Mouse (Mus musculus) 3134 (cell line): ENCODE results near the gene Nploc4.

Source experiments
- DNase-seq: peaks from one replicate; pipeline ENCODE4 v3.0.0-alpha.2; 2011; ENCODE audit warnings: low spot score; ENCODE audit not compliant: insufficient read length; ENCODE audit errors: extremely low read depth

The Nploc4 gene

DNA sequence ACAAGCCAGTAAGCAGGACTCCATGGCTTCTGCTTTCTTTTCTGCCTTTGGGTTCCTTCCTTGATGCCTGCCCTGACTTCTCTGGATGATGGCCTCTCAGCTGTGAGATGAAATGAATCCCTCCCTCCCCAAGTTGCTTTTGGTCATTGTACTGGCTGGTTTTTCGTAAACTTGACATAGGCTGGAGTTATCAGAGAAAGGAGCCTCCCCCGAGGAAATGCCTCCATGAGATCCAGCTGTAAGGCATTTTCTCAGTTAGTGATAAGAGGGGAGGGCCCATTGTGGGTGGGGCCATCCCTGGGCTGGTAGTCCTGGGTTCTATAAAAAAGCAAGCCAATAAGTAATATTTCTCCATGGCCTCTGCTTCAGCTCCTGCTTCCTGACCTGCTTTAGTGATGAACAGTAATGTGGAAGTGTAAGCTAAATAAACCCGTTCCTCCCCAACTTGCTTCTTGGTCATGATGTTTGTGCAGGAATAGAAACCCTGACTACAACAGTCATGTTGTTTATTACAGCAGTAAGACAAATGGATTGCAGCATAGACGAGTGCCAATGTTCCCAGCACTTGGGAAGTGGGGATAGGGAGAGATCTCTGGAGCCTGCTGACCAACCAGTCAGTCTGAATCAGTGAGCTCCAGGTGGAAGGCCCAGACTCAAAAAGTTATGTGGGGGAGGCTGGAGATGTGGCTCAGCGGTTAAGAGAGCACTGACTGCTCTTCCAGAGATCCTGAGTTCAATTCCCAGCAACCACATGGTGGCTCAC, 82.0 kb downstream of the Nploc4 start:
- DNase-seq: no peak

DNA sequence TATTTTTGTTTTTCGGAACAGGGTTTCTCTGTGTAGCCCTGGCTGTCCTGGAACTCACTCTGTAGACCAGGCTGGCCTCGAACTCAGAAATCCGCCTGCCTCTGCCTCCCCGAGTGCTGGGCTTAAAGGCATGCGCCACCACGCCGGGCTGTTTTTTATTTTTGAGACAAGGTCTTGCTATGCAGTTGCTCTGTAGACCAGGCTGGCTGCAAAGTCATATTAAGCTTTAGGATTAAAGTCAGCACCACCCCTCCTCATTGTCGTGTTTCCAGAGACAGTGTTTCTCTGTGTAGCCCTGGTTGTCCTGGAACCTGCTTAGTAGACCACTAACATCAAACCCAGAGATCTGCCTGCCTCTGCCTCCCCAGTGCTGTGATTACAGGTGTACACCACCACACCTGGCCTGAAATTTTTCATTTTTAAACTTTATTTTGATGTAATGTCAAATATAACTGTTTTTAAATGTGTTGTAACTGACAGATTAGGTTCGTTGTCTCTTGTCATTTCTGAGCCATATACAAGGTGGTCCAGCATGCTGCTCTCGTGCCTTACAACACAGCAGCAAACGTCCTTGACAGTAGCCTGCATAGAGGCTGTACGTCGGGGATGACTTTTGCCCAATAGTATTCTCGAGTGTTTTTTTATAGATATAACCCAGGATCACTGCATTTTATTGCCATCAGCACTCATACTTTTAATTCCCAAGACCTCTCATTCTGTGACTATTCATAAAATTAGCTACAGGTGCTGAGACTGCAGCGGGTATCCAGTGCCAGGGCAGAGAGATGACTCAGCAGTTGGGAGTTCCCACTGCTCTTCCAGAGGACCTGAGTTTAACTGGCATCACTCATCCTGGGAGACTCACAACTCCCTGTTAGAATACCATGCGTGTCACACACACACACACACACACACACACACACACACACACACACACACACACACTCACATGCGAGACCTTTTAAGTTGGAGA, 82.9 kb downstream of the Nploc4 start:
- DNase-seq: peak; percentile 51

DNA sequence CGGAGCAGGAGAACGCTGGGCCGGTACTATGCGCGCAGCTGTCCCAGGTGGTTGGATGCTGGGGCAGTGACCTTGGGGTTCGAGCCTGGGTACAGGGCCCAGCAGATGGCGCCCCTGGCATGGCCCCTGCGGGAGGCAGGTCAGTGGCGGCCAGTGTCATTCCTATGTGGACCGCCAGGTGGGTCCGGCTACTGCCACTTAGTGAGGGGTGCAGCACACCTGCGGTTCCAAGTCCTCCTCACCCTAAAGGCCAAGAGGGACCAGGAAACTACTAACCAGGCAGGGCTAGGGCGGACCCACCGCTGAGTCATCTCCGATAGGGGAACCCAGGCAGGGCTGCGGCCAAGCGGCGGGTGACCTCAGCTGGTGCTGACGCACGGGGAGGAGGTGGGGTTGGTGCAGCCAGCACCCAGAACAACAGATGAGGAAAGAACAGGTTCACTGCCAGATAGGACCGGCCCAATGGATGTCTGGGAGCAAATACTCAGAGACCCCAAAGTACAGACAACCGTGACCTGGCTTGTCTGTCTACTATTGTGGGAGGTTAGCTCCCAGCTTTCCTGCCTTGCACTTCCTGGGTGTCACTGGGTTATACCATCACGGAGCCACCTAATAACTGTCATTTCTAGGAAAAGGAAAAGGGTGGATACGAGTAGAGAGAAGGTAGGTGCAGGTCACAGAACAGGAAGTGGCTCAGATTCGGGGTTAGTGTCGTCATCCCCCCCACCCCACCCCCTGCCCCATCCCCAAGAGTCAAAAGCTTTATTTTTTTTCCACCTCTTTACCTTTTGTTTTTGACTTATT, 83.8 kb downstream of the Nploc4 start:
- DNase-seq: peak; percentile 93

DNA sequence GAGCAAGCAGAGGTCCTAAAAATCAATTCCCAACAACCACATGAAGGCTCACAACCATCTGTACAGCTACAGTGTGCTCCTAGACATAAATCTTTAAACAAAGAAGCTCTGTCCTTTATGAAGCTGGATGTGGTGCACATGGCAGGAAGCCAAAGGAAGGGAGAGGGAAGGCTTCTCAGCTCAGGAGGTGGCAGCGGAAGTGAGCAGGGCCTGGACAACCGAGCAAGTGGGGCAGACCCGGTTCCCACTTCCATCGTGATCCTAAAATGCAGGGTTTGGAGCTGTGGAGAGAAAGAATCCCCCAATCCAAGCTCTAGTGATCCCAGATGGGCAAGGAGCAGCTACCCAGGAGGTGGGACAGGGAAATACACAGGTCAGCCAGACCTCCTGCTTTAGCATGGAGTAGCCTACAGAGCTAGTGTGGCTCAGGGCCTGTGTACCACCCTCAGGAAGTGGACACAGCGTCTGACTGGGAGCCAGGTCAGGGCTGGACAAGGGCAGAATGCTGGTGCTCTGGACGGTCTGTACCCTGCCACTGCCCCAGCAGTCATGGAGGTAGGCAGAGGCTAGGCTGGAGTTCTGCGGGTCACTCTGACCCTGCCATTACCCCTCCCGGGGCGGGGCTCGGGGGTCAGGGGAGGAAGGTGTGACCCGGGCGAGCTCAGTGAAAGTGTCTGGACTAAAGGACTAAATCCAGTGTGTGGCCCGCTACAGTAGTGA, 84.8 kb downstream of the Nploc4 start:
- DNase-seq: peak; percentile 81

DNA sequence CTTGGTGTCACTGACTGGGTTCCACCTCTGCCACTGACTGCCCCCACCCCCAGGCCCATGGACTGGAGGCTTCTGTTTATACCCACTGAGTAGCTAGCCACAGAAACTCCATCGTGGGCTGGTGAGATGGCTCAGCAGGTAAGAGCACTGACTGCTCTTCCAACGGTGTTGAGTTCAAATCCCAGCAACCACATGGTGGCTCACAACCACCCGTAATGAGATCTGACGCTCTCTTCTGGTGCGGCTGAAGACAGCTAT, 85.5 kb downstream of the Nploc4 start:
- peak; percentile 19 for DNase-seq

DNA sequence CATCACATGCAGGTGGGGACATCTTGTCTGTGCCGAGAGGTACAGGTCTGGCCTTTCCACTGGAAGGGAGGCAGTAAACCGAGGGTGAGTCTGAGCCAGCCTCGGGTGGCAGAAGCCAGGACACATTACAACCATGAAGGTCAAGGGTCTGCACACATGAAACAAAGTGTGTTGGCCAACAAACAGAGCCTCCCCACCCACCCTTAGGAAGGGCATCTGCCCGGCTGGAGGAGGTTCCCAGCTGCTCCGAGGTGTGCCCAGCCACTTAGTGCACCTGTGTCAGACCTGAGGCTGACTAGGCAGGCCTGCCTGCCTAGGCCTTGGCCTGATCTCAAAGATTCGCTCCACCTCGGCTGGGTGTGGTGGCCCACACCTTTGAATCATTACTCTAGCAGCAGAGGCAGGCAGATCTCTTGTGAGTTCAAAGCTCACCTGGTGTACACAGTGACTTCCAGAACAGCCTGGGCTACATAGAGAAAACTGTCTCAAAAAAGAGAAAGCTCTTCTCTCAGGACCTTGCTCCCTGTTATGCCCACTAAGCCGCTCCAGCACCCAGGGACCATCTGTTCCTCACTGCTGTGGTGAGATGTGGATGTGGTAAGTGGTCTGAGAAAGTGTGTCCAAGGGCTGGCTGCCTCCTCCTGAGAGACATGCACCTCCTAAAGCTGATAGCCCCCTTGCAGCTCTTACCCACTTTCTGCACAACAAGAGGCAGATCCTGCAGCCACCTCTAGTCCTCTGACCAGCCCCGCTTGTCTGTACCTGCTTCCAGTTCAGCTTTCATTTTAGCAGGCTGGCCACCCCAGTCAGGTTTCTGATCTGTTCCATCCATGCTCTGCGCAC, 86.0 kb downstream of the Nploc4 start:
- peak; percentile 28 for DNase-seq

DNA sequence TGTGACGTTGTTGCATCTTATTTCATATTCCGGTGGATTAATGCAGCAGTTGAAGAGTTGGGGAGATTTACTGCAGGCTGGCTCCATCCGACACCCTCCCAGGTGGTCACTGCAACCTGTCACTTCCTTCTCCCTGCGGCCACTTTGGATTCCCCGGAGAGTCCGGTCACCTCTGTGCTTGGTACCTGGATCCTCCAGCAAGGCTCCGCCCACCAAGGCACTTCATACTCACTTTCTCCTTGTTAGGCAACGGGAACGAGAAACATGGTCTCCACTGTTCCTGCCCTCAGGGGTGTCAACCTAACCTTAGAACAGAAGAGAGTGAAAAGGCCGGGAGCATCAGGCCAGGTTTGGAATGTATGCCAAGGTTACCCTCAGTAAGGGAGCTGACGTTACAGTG, 86.8 kb downstream of the Nploc4 start:
- no peak for DNase-seq

DNA sequence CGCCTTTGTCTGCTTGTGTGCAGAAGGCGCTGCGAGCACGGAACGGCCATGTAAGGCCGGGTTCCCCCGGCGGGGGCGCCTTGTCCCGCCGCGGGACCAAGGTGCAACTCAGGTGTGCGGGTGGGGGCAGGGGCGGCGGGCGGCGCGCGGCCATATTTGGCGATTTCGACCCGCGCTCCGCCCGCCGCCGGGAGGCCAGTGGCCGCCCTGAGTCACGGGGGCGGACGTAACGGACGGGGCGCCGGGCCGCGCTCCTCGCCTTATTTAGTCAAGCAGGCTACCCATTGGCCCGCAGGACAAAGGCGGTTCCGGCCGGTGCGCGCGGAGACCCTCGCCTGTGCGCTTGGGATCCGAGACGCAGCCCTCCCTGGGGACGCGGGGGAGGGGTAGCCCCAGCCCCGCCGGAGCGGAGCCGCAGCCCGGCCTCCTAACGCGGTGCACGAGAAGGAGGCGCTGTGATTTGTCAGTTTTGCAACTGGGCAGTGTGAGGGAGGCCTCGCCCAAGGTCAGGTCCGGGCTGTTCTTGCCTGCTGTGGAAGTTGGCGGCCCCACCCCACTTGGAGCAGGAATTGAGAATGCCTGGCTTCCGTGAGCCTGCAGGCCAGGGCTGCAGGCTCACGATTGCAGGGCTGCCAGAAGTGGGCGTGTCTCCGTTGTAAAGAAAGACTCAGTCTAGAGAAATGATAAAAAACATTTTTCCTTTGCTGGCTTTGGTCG, 87.4 kb downstream of the Nploc4 start:
- DNase-seq: peak; percentile 99

DNA sequence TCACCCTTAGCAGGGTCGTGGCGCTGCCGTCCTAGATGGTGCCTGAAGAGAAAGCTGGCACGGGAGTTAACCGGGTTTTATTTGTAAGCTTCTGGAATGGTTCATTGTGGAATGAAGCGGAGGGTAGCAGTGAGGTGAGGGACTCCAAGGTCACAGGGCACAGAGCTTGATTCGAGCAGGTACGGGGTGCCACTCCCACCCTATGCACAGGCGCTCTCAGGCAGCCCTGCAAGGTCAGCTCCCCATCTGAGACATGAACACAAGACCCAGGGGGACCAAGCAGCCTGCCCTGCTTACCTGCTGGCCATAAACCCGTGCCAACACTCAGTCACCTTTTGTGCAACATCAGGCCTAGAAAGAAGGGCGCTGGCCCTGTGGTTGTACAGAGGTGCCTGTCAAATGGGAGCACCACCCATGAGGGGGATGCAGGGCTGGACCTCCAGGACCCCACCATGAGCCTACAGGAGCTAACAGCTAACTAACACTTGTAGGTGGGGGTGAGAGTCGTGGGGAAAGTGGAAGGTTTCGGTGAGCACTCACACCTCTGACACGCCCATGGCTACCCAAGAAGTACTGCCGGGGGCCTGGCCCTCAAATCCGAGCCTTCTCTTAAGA, 88.0 kb downstream of the Nploc4 start:
- DNase-seq: peak; percentile 81

DNA sequence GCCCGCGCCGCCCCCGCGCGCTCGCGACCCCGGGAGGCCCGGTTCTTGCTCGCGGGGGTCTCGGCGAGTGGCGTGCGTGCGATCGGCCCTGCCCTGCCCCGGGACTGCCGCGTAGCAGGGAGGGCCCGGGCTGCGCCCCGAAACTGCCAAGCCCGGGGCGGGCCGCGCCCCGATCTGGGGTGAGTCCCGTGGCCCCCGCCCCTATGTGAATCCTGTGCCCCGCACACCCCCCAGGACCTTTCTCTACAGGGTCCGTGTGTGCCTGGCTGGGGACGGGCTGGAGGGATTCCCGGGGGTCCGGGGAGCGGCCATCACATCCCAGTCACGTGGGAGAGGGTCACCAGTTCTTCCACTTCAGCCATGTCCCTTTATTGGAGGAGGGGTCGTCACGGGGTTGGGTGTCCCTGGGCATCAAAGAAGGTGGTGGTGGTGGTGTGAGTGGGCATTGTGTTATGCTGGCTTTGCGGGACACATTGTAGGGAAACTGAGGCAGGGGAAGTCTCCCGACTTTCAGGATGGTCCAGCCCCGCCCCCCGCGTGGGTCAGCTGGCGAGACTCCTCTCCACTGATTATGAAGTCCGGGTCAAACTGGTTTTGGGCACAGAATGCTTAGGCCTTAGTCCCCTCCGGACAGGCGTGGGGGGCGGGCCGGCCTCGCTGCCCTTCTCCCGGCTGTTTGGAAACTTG, 88.7 kb downstream of the Nploc4 start:
- no peak for DNase-seq

DNA sequence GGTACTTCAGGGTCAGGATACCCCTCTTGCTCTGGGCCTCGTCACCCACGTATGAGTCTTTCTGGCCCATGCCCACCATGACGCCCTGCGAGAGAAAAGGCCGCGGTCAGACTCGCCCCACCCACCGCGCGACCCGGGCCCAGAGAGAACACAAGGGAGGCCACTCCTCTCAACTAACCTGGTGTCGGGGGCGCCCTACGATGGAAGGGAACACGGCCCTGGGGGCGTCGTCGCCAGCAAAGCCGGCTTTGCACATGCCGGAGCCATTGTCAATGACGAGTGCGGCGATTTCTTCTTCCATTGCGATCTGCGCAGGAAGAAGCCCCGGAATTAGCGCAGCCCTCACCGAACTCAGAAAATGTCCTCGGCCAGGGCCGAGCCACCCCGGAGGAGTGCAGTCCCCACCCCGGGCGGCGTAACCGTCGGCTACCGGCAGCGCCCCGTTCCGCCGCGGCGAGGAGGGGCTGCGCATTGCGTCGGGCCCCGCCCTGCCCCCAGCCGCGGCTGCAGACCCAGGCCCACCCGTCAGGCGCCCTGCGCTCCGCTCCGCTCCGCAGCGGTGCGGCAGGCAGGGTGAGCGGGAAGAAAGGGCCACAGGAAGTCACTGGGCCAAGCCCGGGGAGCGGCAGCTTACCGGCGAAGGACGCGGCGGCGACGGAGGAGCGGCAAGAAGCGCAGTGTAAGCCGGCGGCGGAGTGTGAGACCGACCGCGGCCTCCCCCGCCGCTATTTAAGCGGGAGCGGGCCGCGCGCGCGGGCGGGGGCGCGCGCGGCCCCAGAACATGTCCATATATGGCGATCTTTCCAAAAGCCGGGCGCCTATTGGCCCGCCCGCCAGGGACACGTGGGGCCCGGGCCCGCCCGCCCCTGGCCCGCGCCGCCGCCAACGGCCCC, 89.5 kb downstream of the Nploc4 start, which contains the start of gene Actg1:
Actg1 (minus strand) TSS at position 752 of the 893 bp plus-strand sequence.
- DNase-seq: peak; percentile 92

DNA sequence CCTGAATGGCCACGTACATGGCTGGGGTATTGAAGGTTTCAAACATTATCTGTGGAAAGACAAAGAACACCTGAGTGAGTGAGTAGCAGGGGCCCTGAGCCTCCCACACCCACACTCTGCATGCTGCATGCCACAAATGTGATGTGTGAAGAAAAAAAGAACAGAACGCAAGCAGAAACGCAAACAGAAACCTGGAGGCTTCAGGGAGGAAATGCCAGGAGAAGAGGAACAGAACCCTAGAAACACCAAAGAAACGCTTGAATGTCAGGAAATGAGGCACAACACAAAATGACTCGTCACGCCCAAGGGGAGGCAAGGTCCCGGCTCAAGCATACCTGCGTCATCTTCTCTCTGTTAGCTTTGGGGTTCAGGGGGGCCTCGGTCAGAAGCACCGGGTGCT, 90.2 kb downstream of the Nploc4 start:
- peak; percentile 54 for DNase-seq

DNA sequence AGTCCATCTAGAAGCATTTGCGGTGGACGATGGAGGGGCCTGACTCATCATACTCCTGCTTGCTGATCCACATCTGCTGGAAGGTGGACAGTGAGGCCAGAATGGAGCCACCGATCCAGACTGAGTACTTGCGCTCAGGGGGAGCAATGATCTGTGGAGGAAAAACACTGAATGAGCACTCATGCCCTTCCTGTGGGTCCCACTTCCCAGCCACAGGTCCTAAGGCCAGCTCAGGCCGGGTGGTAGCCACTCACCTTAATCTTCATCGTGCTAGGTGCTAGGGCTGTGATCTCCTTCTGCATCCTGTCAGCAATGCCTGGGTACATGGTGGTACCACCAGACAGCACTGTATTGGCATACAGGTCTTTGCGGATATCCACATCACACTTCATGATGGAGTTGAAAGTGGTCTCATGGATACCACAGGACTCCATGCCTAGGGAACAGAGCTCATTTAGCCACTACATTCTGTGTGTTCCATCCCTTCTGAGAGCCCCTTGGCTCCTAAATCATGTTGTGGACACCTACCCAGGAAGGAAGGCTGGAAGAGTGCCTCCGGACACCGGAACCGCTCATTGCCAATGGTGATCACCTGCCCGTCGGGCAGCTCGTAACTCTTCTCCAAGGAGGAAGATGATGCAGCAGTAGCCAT, 91.0 kb downstream of the Nploc4 start:
- peak; percentile 31 for DNase-seq

DNA sequence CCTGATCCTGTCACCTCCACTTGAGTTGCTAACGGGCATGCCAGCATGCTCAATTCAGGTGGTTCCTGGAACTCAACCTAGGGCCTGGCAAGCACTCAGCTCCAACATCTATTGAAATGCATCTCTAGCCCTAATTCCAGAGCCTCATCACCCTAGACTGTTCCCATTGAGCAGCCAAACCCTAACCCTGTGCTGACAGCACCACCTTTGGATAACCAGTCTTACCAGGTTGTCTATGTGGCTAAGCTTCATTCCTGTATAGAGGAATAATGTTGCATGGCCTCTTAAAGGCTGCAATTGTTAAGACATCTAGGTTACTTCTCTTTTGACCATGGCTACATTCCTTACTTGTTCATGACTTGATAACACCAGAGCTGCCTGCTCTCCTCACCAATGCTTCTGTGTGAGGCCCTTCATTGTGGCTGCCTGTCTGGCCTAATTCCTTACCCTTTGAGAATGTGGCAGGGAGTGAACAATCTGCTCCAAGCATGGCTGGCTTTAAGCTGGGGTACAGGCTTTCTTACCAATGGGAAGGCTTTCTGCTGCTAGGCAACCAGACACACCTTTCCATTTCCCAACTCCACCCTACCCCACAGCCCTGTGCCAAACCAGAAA, 92.3 kb downstream of the Nploc4 start:
- DNase-seq: peak; percentile 50

DNA sequence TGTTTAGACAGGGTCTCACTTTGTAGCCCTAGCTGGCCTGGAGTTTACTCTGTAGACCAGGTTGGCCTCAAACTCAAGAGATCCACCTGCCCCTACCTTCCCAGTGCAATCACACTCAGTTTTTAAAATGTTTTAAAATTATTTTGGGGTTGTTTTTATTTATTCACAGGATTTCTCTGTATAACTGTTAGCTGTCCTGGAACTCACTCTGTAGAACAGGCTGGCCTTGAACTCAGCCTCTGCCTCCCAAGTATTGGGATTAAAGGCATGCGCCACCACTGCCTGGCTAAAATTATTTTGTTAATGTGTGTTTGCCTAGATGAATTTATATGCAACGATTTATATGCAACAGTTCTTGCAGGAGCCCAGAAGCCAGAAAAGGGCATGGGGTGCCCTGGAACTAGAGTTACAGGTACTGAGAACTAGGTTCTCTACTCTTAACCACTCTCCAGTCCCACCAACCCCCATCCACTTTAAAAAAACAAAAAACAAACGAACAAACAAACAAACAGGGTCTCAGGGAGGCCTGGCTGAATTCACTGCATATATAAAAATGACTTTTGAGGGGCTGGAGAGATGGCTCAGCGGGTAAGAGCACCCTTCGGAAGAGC, 93.1 kb downstream of the Nploc4 start:
- DNase-seq: peak; percentile 56
